Mouse (Mus musculus) liver, postnatal 0 days (tissue): Measurements from ENCODE around the gene Cmtm5.

Experiments
- CTCF ChIP-seq: sonication (generic); IDR thresholded peaks from 2 replicates; pipeline ENCODE4 v1.5.1; 2016; ENCODE audit warnings: antibody characterized with exemption, low read depth
- EP300 ChIP-seq: IDR thresholded peaks from 2 replicates; pipeline ENCODE4 v1.6.1; 2016; ENCODE audit warnings: antibody characterized with exemption, low read depth, mild to moderate bottlenecking

DNA sequence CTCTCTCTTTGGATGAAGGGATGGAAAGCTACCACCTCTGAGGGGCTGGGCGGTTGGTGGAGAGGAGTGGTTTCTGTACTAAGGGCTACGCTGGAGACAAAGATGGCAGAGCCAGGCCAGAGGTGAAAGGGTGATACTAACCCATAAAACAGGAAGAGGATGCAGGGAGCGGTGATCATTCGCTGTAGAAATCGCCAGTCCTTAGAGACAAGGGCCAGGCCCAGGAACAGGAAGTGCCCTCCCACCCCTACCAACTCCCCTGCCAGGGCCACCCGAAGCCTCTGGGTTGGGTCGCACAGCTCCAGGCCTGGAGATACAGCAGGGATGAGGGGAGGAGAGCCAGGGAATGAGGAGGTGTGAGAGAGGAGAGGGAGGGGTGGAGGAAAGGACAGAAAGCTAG lies 27.4 kb upstream of the Cmtm5 start:
- TF ChIP-seq CTCF (no peak), EP300 (no peak)
